Mouse (Mus musculus): Measurements from ENCODE around the gene Anp32a. TPM values are rescaled to one million over a fixed set of nuclear protein-coding genes. Genes with fewer than 3 reads are reported as not detected.

The Anp32a gene
- 194 and 220 TPM in 2 replicates for polyA plus RNA-seq (2014; fragmentation: Nextera tagmentation; extraction: Ambion mirVana)

DNA sequence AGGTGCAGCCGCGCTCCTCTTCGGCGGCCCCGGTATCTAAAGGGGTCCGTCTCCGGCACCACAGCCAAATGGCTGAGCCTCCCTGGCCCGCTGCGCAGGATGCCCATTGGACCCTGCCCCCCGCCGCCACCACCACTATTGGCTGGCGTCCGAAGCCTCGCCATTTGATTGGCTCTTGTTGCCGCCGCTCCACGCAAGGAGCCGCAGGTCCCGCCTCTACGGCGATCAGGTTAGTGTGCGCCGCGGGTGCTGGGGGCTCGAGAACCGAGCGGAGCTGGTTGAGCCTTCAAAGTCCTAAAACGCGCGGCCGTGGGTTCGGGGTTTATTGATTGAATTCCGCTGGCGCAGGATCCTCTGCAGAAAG, at the start of gene Anp32a:
Anp32a (plus strand) TSS at position 171 of the 364 bp plus-strand sequence.
- Histone ChIP-seq H3K4me2 (peak within 1 kb of the TSS; percentile 98), H3K4me1 (ENCODE audit: control insufficient read depth, insufficient read depth, low read length) (peaks cover 17% of the 10 kb centered on the region), H3K9ac (ENCODE audit: low read length) (peak within 1 kb of the TSS; percentile 100), H3K36me3 (ENCODE audit: control insufficient read depth, insufficient read depth, low read length) (no peaks in the 10 kb centered on the region), H3K27me3 (ENCODE audit: control insufficient read depth, insufficient read depth, low read length) (no peaks in the 10 kb centered on the region), H3K27ac (ENCODE audit: low read depth, low read length) (peak within 1 kb of the TSS; percentile 97), H3K4me3 (ENCODE audit: low read depth, low read length) (peak within 1 kb of the TSS; percentile 87), H3K9me3 (ENCODE audit: control insufficient read depth, low read length) (no peaks in the 10 kb centered on the region)
- DNase-seq (ENCODE audit: low spot score, missing footprints) (peak; percentile 99), ATAC-seq (ENCODE audit: low FRiP score) (peak; percentile 93)
- WGBS, result 0% methylated on average over 34 of the region's 34 CpGs

DNA sequence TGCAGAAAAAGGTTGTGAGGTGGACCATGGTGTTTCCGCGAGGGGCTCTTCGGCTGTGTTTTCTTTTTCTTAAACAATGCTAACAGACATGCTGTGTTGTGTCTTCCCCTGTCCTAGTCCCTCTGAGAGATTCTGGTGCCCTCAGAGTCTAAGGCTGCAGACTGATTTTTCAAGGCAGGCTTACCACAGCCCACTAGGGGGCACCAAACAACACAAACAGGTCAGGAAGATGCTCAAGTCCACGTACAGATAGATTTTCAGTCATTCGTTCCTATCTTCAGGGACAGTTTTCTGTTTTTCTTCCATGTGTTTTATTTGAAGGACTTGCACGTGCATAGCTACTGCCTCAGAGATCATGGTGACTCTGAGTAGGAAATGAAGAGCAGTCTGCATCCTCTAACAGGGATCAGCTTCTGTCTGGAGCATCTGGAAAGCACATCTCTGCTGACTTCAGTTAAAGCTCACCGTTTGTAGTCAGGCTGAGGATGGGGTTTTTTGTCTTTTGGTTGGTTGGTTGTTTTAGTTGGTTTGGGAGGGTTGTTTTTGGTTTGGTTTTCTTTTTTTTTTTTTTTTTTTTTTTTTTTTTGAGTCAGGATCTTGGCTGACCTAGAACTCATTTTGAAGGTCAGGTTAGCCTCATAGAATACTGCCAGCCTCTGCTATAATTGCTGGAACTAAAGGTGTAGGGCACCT, 45.9 kb upstream of the Anp32a start:
- no peaks in the 10 kb centered on the region for H3K27me3 ChIP-seq (ENCODE audit: control insufficient read depth, insufficient read depth, low read length)
- ATAC-seq (ENCODE audit: low FRiP score), result no peak
- WGBS, result 35% methylated on average over 7 of the region's 7 CpGs

GRCm38 (mm10) chr9:62296891-62297290, 44.2 kb upstream of the Anp32a start:
- no peak overlapping the region for H3K4me3 ChIP-seq (ENCODE audit: low read depth, low read length)
- H3K36me3 ChIP-seq (ENCODE audit: control insufficient read depth, insufficient read depth, low read length), result no peaks in the 10 kb centered on the region
- H3K27ac ChIP-seq (ENCODE audit: low read depth, low read length), result no peak overlapping the region
- ATAC-seq (ENCODE audit: low FRiP score) (no peak), DNase-seq (ENCODE audit: low spot score, missing footprints) (no peak)
- WGBS, result 77% methylated on average over 1 of the region's 1 CpGs
- H3K9ac ChIP-seq (ENCODE audit: low read length), result no peak overlapping the region
- H3K27me3 ChIP-seq (ENCODE audit: control insufficient read depth, insufficient read depth, low read length), result no peaks in the 10 kb centered on the region
- H3K4me2 ChIP-seq, result no peak overlapping the region
- H3K4me1 ChIP-seq (ENCODE audit: control insufficient read depth, insufficient read depth, low read length), result no peaks in the 10 kb centered on the region
- no peaks in the 10 kb centered on the region for H3K9me3 ChIP-seq (ENCODE audit: control insufficient read depth, low read length)

More for the DNA sequence above, 45.9 kb upstream of the Anp32a start:
- peak; percentile 97 for DNase-seq (ENCODE audit: low spot score, missing footprints)
- H3K9me3 ChIP-seq (ENCODE audit: control insufficient read depth, low read length), result no peaks in the 10 kb centered on the region
- H3K9ac ChIP-seq (ENCODE audit: low read length), result no peak overlapping the region
- no peaks in the 10 kb centered on the region for H3K36me3 ChIP-seq (ENCODE audit: control insufficient read depth, insufficient read depth, low read length)
- H3K4me1 ChIP-seq (ENCODE audit: control insufficient read depth, insufficient read depth, low read length), result no peaks in the 10 kb centered on the region
- no peak overlapping the region for H3K27ac ChIP-seq (ENCODE audit: low read depth, low read length)
- H3K4me2 ChIP-seq, result no peak overlapping the region
- H3K4me3 ChIP-seq (ENCODE audit: low read depth, low read length), result no peak overlapping the region

DNA sequence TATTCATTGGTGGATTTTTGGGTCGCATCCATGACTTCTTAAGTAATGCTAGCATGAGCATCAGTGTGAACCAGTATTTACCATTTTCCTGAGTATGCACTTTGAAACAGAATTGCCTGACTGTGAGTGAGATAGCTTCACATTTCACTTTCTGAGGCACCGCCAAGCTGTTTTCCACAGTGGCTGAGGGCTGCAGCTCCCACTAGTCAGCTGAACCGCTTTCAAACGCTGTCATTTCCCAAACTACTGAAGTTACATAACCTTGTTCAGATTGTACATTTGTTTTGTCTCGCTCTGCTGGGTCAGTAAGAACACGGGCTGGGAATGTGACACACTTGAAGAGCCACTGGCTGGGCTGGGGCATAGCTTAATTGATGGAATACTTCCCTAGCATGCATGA, 25.5 kb upstream of the Anp32a start:
- H3K9me3 ChIP-seq (ENCODE audit: control insufficient read depth, low read length), result no peaks in the 10 kb centered on the region
- H3K9ac ChIP-seq (ENCODE audit: low read length), result no peak overlapping the region
- 94% methylated on average over 6 of the region's 6 CpGs for WGBS
- ATAC-seq (ENCODE audit: low FRiP score) (no peak), DNase-seq (ENCODE audit: low spot score, missing footprints) (no peak)
- no peak overlapping the region for H3K4me2 ChIP-seq
- no peaks in the 10 kb centered on the region for H3K36me3 ChIP-seq (ENCODE audit: control insufficient read depth, insufficient read depth, low read length)
- H3K4me3 ChIP-seq (ENCODE audit: low read depth, low read length), result no peak overlapping the region
- H3K27me3 ChIP-seq (ENCODE audit: control insufficient read depth, insufficient read depth, low read length), result no peaks in the 10 kb centered on the region
- no peak overlapping the region for H3K27ac ChIP-seq (ENCODE audit: low read depth, low read length)
- H3K4me1 ChIP-seq (ENCODE audit: control insufficient read depth, insufficient read depth, low read length), result no peaks in the 10 kb centered on the region

DNA sequence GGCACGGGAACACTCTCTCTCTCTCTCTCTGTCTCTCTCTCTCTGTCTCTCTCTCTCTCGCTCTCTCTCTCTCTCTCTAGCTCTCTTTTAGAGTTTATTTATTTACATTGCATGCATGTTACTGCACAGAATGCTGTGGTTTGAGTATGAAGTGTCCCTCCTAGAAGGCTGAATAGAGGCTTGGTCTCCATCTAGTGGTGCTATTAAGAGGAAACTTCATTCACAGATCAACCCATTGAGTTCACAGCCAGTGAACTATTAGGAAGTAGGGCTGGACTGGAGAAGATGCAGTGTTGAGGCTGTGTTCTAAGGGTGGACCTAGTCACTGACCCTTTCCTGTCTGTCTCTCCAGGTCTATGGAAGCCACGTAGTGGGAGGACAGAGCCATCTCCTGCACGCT, 22.4 kb upstream of the Anp32a start:
- 80% methylated on average over 4 of the region's 4 CpGs for WGBS
- H3K27ac ChIP-seq (ENCODE audit: low read depth, low read length), result no peak overlapping the region
- ATAC-seq (ENCODE audit: low FRiP score), result no peak

GRCm38 (mm10) chr9:62323816-62324215, 17.3 kb upstream of the Anp32a start:
- ATAC-seq (ENCODE audit: low FRiP score) (no peak), DNase-seq (ENCODE audit: low spot score, missing footprints) (peak; percentile 59)
- Histone ChIP-seq H3K4me2 (no peak overlapping the region), H3K27me3 (ENCODE audit: control insufficient read depth, insufficient read depth, low read length) (no peaks in the 10 kb centered on the region), H3K4me3 (ENCODE audit: low read depth, low read length) (no peak overlapping the region), H3K36me3 (ENCODE audit: control insufficient read depth, insufficient read depth, low read length) (no peaks in the 10 kb centered on the region), H3K9me3 (ENCODE audit: control insufficient read depth, low read length) (no peaks in the 10 kb centered on the region), H3K27ac (ENCODE audit: low read depth, low read length) (no peak overlapping the region), H3K9ac (ENCODE audit: low read length) (no peak overlapping the region), H3K4me1 (ENCODE audit: control insufficient read depth, insufficient read depth, low read length) (no peaks in the 10 kb centered on the region)
- WGBS, result 85% methylated on average over 1 of the region's 1 CpGs

More for the DNA sequence above, 22.4 kb upstream of the Anp32a start:
- H3K27me3 ChIP-seq (ENCODE audit: control insufficient read depth, insufficient read depth, low read length), result no peaks in the 10 kb centered on the region
- H3K4me3 ChIP-seq (ENCODE audit: low read depth, low read length), result no peak overlapping the region
- H3K9ac ChIP-seq (ENCODE audit: low read length), result no peak overlapping the region
- no peaks in the 10 kb centered on the region for H3K36me3 ChIP-seq (ENCODE audit: control insufficient read depth, insufficient read depth, low read length)
- H3K9me3 ChIP-seq (ENCODE audit: control insufficient read depth, low read length), result no peaks in the 10 kb centered on the region
- DNase-seq (ENCODE audit: low spot score, missing footprints), result no peak
- H3K4me2 ChIP-seq, result no peak overlapping the region
- H3K4me1 ChIP-seq (ENCODE audit: control insufficient read depth, insufficient read depth, low read length), result no peaks in the 10 kb centered on the region

DNA sequence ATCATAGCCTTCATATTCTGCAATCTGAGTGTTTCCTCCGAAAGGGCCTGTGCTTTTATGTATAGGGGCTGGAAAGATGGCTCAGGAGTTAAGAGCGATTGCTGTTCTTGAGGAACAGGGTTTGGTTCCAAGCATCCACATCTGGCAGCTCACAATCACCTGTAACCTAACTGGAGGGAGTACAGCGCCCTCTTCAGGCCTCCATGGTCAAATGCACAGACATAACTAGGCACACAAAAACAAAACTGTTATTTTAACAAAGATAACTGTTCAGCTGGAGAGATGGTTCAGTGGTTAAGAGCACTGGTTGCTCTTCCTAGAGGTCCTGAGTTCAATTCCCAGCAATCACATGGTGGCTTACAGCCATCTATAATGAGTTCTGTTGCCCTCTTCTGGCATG, 15.1 kb upstream of the Anp32a start:
- ATAC-seq (ENCODE audit: low FRiP score) (no peak), DNase-seq (ENCODE audit: low spot score, missing footprints) (no peak)
- no peaks in the 10 kb centered on the region for H3K9me3 ChIP-seq (ENCODE audit: control insufficient read depth, low read length)
- H3K4me2 ChIP-seq, result no peak overlapping the region
- H3K36me3 ChIP-seq (ENCODE audit: control insufficient read depth, insufficient read depth, low read length), result no peaks in the 10 kb centered on the region
- no peak overlapping the region for H3K27ac ChIP-seq (ENCODE audit: low read depth, low read length)
- no peak overlapping the region for H3K9ac ChIP-seq (ENCODE audit: low read length)
- H3K4me1 ChIP-seq (ENCODE audit: control insufficient read depth, insufficient read depth, low read length), result no peaks in the 10 kb centered on the region
- no peaks in the 10 kb centered on the region for H3K27me3 ChIP-seq (ENCODE audit: control insufficient read depth, insufficient read depth, low read length)
- H3K4me3 ChIP-seq (ENCODE audit: low read depth, low read length), result no peak overlapping the region
- 75% methylated on average over 3 of the region's 3 CpGs for WGBS

DNA sequence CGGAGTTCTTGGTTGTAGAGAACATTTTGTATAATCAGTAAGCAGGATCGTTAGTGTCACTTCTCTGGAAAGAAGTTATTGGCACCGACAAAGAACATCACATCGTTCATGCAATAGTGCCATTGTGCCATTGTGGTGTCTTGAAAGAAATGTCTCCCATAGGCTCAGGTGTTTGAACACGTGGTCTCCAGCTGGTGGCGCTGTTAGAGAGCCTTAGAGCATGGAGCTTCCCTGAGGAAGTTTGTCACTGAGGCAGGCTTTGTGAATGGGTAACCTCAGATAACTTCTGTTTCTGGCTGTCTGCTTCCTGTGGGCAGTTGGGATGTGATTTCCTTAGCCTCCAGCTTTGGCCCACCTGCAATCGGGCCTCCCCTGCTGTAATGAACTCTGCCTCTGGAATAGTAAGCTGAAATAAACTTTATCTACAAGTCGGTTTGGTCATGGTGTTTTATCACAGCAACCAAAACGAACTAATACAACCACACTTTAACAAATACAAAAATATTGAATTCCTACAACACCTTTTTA, 6.7 kb upstream of the Anp32a start:
- no peaks in the 10 kb centered on the region for H3K36me3 ChIP-seq (ENCODE audit: control insufficient read depth, insufficient read depth, low read length)
- no peaks in the 10 kb centered on the region for H3K27me3 ChIP-seq (ENCODE audit: control insufficient read depth, insufficient read depth, low read length)
- H3K4me2 ChIP-seq, result no peak overlapping the region
- DNase-seq (ENCODE audit: low spot score, missing footprints), result peak; percentile 72
- H3K4me3 ChIP-seq (ENCODE audit: low read depth, low read length), result no peak overlapping the region
- H3K9me3 ChIP-seq (ENCODE audit: control insufficient read depth, low read length), result peaks cover 3% of the 10 kb centered on the region; the same call in 1 of the 2 replicates
- no peak overlapping the region for H3K9ac ChIP-seq (ENCODE audit: low read length)
- ATAC-seq (ENCODE audit: low FRiP score), result no peak
- WGBS, result 89% methylated on average over 9 of the region's 9 CpGs
- H3K4me1 ChIP-seq (ENCODE audit: control insufficient read depth, insufficient read depth, low read length), result peaks cover 3% of the 10 kb centered on the region; the same call in 1 of the 2 replicates
- H3K27ac ChIP-seq (ENCODE audit: low read depth, low read length), result no peak overlapping the region

DNA sequence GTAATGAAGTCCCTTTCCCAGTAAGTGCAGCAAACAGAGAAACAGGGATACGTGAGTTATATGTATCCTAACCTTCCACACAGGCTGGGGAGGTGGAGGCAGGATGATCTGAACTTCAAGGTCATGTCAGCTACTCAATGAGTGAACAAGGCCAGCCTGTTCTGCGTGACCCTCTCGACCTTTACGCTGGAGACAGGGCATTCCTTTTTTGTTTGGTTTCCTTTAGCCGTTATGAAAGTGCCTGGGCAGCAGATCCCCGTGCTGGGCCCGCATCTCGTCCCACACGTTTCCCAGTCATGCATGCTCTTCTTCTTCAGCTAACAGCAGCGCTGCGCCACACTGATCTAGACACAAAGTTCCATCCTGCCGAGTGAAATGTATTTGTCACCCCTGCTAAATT, 5.7 kb upstream of the Anp32a start:
- H3K27me3 ChIP-seq (ENCODE audit: control insufficient read depth, insufficient read depth, low read length), result no peaks in the 10 kb centered on the region
- H3K36me3 ChIP-seq (ENCODE audit: control insufficient read depth, insufficient read depth, low read length), result no peaks in the 10 kb centered on the region
- DNase-seq (ENCODE audit: low spot score, missing footprints), result no peak
- H3K4me2 ChIP-seq, result no peak overlapping the region
- 56% methylated on average over 12 of the region's 12 CpGs for WGBS
- no peak overlapping the region for H3K27ac ChIP-seq (ENCODE audit: low read depth, low read length)
- peaks cover 3% of the 10 kb centered on the region; the same call in 1 of the 2 replicates for H3K4me1 ChIP-seq (ENCODE audit: control insufficient read depth, insufficient read depth, low read length)
- peaks cover 3% of the 10 kb centered on the region; the same call in 1 of the 2 replicates for H3K9me3 ChIP-seq (ENCODE audit: control insufficient read depth, low read length)
- no peak overlapping the region for H3K4me3 ChIP-seq (ENCODE audit: low read depth, low read length)
- no peak overlapping the region for H3K9ac ChIP-seq (ENCODE audit: low read length)
- ATAC-seq (ENCODE audit: low FRiP score), result no peak

Data from midbrain, embryonic 11.5 days (tissue).